Mouse (Mus musculus) liver, embryonic 16.5 days (tissue): ENCODE data around the gene Smyd3. TPM values are rescaled to one million over a fixed set of nuclear protein-coding genes. Genes with fewer than 3 reads are reported as not detected.

Experiments used
- ATAC-seq: fragments of 200-750 bp; cut with Nextera tagmentation; 2 replicates; pipeline ENCODE4 v1.8.0; 2017; ENCODE audit warnings: low read depth, mild to moderate bottlenecking, moderate number of reproducible peaks, moderate library complexity
- H3K27ac ChIP-seq: fragments of 300-500 bp; sonication (generic); 2 replicates; pipeline ENCODE4 v1.5.1; 2014; ENCODE audit warnings: mild to moderate bottlenecking, low read length
- H3K27me3 ChIP-seq: fragments of 300-500 bp; sonication (generic); 2 replicates; pipeline ENCODE4 v1.6.1; 2014; ENCODE audit warnings: low read depth, low read length, mixed read lengths; ENCODE audit not compliant: control insufficient read depth, insufficient read depth
- H3K36me3 ChIP-seq: fragments of 300-500 bp; sonication (generic); 2 replicates; pipeline ENCODE4 v1.6.1; 2014; ENCODE audit warnings: mild to moderate bottlenecking; ENCODE audit not compliant: control insufficient read depth, insufficient read depth
- H3K4me1 ChIP-seq: fragments of 300-500 bp; sonication (generic); 2 replicates; pipeline ENCODE4 v1.6.1; 2014; ENCODE audit warnings: low read depth, low read length, mixed read lengths; ENCODE audit not compliant: control insufficient read depth
- H3K4me2 ChIP-seq: fragments of 300-500 bp; sonication (generic); 2 replicates; pipeline ENCODE4 v1.6.1; 2014; ENCODE audit warnings: low read depth, low read length, mixed read lengths
- H3K4me3 ChIP-seq: fragments of 300-500 bp; sonication (generic); 2 replicates; pipeline ENCODE4 v1.5.1; 2014; ENCODE audit warnings: low read depth, mild to moderate bottlenecking, low read length
- H3K9ac ChIP-seq: fragments of 300-500 bp; sonication (generic); 2 replicates; pipeline ENCODE4 v1.6.1; 2014; ENCODE audit warnings: low read depth, low read length
- H3K9me3 ChIP-seq: fragments of 300-500 bp; sonication (generic); replicated peaks from 2 replicates; pipeline ENCODE4 v1.6.1; 2016; ENCODE audit warnings: low read length; ENCODE audit not compliant: control insufficient read depth
- WGBS: fragments of 180-500 bp; shearing (Covaris S2); extraction: QIAGEN DNeasy Blood & Tissue Kit; methylation state at CpG from one replicate; pipeline ENCODE4 v1.1.7; 2014; ENCODE audit not compliant: insufficient replicate concordance; 5-methylcytosine and 5-hydroxymethylcytosine counted together
- polyA plus RNA-seq: library from polyadenylated mRNA; unstranded; fragments of >200 nt; fragmentation: Nextera tagmentation; extraction: Ambion mirVana; gene quantifications from 2 replicates; pipeline ENCODE4 v1.2.1, GENCODE M21; 2015

Smyd3 gene
- polyA plus RNA-seq, 1 experiment from 2014 or later: 6.4 TPM

DNA sequence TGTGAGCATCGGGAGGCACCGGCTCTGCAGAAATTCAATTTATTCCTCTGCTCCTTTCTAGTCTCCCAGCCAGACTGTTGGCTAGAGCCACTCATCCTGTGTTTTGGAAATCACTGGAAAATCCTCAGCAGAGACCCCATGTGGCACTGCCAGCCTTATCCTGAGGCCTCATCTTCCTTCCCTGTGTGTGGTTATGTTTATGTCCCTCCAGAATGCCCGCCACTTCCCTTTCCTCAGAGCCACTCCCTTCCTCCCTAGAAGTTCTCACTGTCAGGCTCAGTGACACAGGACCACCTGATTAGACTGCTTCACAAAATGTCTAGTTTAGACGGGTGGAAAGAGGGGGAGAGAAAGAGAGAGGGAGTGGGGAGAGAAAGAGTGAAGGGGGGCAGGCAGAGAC is 526.4 kb downstream of the Smyd3 start:
- Histone ChIP-seq H3K27ac (no peak overlapping the region), H3K4me1 (no peaks in the 10 kb centered on the region), H3K9me3 (no peaks in the 10 kb centered on the region), H3K9ac (no peak overlapping the region), H3K27me3 (no peaks in the 10 kb centered on the region), H3K4me2 (no peak overlapping the region), H3K4me3 (no peak overlapping the region), H3K36me3 (no peaks in the 10 kb centered on the region)
- WGBS: 32% methylated on average over 4 of the region's 4 CpGs
- ATAC-seq: no peak

DNA sequence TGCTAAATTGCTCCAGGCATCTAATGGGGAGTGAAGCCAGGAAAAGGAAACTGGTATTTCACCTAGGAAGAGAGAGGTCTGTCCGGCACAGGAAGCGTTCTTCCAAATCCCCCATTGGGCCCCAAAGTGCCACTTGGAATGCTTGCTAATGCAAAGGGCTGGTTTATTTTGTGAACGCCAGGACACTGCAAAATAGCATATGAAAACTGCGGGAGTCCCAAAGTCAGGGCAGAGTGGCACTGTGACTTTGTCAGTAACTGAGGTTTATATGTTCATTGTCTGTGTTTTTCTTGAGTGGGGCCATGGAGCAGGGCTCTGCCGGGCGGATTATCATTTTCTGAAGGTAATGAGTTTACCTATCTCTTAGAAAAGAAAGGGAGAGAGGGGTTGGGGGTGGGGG is 526.8 kb downstream of the Smyd3 start:
- Histone ChIP-seq H3K4me2 (no peak overlapping the region), H3K4me3 (no peak overlapping the region), H3K27me3 (no peaks in the 10 kb centered on the region), H3K4me1 (no peaks in the 10 kb centered on the region), H3K27ac (no peak overlapping the region), H3K9ac (no peak overlapping the region), H3K36me3 (no peaks in the 10 kb centered on the region), H3K9me3 (no peaks in the 10 kb centered on the region)
- ATAC-seq: no peak
- WGBS: 64% methylated on average over 6 of the region's 6 CpGs

DNA sequence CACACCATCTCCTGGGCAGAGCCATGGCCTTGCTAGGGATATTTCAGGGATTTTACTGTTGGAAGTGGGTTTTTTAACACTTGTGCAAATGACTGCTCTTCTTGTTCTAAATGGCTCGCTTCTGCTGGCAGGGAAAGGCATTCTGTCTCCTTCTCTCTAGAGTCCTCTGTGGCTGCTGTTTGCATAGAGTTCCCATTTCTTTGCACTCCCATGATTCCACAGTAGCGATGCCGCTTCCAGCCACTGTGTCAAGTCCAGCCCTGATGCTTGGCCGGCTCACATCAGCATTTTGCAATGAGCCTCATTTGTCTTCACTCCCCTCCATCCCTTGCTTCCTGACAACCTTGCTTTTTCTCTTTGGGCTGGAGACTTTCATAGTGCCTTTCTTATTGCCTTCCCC is 528.4 kb downstream of the Smyd3 start:
- Histone ChIP-seq H3K9ac (no peak overlapping the region), H3K9me3 (no peaks in the 10 kb centered on the region), H3K36me3 (no peaks in the 10 kb centered on the region), H3K4me3 (no peak overlapping the region), H3K27ac (no peak overlapping the region), H3K4me2 (no peak overlapping the region), H3K27me3 (no peaks in the 10 kb centered on the region), H3K4me1 (no peaks in the 10 kb centered on the region)
- 67% methylated on average over 4 of the region's 4 CpGs for WGBS
- ATAC-seq: no peak

DNA sequence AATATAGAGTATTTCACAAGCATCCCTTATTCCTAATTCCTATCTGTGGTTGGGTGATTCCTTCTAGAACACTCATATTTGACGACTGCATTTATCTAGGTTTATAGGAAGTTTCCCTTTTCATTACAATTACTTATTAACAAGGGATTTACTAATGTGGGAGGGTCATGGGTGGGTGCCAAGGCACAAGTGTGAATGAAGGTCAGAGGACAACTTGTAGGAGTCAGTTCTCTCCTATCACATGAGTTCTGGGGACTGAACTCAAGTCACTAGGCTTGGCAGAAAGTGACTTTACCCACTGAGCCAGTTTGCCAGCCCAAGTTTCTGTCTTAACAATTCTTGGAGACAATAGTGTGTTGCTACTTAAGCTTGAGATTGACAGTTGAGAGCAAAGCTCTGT is 529.7 kb downstream of the Smyd3 start:
- Histone ChIP-seq H3K27ac (no peak overlapping the region), H3K4me3 (no peak overlapping the region), H3K27me3 (no peaks in the 10 kb centered on the region), H3K9ac (no peak overlapping the region), H3K36me3 (no peaks in the 10 kb centered on the region), H3K4me1 (no peaks in the 10 kb centered on the region), H3K4me2 (no peak overlapping the region), H3K9me3 (no peaks in the 10 kb centered on the region)
- WGBS: 32% methylated on average over 1 of the region's 1 CpGs
- ATAC-seq: no peak

DNA sequence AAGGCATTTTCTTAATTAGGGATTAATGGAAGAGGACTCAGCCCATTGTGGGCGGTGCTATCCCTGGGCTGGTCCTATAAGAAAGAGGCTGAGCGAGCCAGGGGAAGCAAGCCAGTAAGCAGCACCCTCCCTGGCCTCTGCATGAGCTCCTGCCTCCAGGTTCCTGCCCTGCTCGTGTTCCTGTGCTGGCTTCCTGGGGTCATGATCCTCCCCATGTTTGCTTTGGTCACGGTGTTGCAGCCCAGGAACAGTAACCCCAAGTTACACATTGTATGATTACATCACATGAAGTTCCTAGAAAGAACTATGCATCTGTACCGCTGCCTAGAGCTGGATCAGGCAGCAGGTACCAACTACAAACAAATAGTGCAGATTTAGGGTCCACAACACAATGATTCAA is 536.2 kb downstream of the Smyd3 start:
- Histone ChIP-seq H3K4me1 (no peaks in the 10 kb centered on the region), H3K36me3 (no peaks in the 10 kb centered on the region), H3K9ac (no peak overlapping the region), H3K4me2 (no peak overlapping the region), H3K4me3 (no peak overlapping the region), H3K27ac (no peak overlapping the region), H3K9me3 (no peaks in the 10 kb centered on the region), H3K27me3 (no peaks in the 10 kb centered on the region)
- ATAC-seq: 0 out of 2 replicates have a peak, but pooled peaks have one; percentile 9
- 52% methylated on average over 5 of the region's 5 CpGs for WGBS

DNA sequence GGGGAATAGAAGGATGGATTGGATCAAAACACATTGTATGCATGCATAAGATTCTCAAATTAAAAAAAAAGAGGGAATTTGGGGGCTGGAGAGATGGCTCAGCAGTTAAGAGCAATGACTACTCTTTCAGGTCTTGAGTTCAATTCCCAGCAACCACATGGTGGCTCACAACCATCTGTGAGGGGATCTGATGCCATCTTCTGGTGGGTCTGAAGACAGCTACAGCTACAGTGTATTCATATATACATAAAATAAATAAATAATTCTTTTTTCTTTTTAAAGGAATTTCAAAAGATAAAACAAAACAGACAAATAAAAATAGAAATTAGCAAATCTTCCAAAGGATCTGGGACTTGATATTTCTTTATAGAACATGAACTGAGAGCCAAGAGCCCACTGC is 537.7 kb downstream of the Smyd3 start:
- H3K4me2 ChIP-seq: no peak overlapping the region
- no peaks in the 10 kb centered on the region for H3K9me3 ChIP-seq
- no peak overlapping the region for H3K27ac ChIP-seq
- H3K4me1 ChIP-seq: no peaks in the 10 kb centered on the region
- ATAC-seq: no peak
- H3K4me3 ChIP-seq: no peak overlapping the region
- no peaks in the 10 kb centered on the region for H3K36me3 ChIP-seq
- H3K9ac ChIP-seq: no peak overlapping the region
- H3K27me3 ChIP-seq: no peaks in the 10 kb centered on the region

DNA sequence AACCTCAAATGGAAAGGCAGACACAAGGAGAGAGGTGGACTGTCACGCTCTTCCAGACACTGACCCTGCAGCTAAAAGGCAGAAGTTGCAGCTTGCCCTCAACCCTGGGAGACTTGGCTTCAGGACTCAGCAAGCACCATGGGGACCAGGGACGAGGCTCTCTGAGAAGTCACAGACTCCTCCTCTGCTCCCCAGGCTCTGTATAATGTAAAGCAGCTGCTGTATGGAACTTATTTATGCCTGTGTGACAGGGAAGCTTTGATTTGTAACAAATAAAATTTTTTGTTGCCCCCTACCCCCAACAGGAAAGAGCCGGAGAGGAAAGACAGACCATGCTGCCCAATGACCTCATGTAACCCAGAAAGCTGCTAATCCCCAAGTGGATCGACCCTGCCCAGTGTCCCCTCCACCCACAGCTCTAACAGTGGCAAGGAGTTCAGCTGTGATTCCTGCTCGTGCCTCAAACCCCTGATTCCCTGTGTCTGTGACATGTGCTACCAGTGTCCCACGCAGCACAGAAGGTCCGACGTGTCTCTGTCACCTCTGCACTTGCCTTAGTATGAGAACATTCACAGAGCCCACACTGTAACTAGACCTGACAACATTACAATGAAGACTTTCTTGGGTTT is 539.1 kb downstream of the Smyd3 start:
- no peaks in the 10 kb centered on the region for H3K4me1 ChIP-seq
- no peaks in the 10 kb centered on the region for H3K36me3 ChIP-seq
- no peak overlapping the region for H3K9ac ChIP-seq
- no peaks in the 10 kb centered on the region for H3K9me3 ChIP-seq
- 62% methylated on average over 8 of the region's 8 CpGs for WGBS
- H3K27me3 ChIP-seq: no peaks in the 10 kb centered on the region
- H3K27ac ChIP-seq: no peak overlapping the region
- no peak overlapping the region for H3K4me2 ChIP-seq
- no peak overlapping the region for H3K4me3 ChIP-seq
- no peak for ATAC-seq

DNA sequence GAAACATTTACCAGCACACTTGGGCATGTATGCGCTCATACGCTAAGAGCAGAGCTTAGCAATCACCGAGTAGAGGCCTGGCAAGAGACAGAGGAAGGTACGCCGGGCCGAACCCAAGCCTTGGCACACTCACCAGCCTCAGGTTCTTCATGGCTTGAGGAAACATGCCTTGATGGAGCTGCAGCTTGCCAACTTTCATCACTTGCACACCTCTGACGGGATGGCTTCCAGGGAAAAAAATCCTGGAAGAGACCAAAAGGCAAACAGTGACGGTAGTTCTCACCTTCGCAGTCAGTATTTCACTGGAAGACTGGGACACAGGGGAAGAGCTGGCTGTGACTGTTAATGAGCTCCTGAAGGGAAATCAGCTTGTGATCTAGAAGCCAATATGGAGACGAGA is 545.8 kb downstream of the Smyd3 start:
- Histone ChIP-seq H3K27ac (no peak overlapping the region), H3K4me2 (no peak overlapping the region), H3K9me3 (no peaks in the 10 kb centered on the region), H3K4me1 (no peaks in the 10 kb centered on the region), H3K27me3 (no peaks in the 10 kb centered on the region), H3K9ac (no peak overlapping the region), H3K4me3 (no peak overlapping the region), H3K36me3 (no peaks in the 10 kb centered on the region)
- ATAC-seq: no peak
- 81% methylated on average over 10 of the region's 10 CpGs for WGBS

DNA sequence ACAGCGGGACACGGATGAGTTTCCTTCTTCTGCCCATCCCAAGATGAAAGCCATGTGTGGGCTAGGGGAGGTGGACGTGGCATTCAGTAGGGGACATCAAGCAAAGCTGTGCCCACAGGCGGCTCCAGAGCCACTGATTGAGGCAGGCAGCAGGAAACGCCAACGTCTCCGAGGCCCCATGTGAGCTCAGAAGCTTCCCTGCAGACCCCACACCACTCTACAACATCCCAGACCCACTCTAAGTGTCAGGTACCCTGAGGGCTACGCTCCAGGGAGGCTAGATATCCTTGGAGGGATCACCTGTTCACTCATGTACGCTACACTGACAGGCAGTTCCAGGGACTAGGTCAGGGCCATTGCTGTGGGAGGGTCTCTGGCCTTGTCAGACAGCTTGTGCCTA is 556.2 kb downstream of the Smyd3 start:
- WGBS: 69% methylated on average over 9 of the region's 9 CpGs
- H3K27me3 ChIP-seq: no peaks in the 10 kb centered on the region
- no peak overlapping the region for H3K27ac ChIP-seq
- H3K4me1 ChIP-seq: no peaks in the 10 kb centered on the region
- H3K9ac ChIP-seq: no peak overlapping the region
- H3K4me3 ChIP-seq: no peak overlapping the region
- H3K9me3 ChIP-seq: no peaks in the 10 kb centered on the region
- H3K4me2 ChIP-seq: no peak overlapping the region
- no peak for ATAC-seq
- H3K36me3 ChIP-seq: no peaks in the 10 kb centered on the region
